Mouse (Mus musculus): Measurements from ENCODE around the gene Zfp870. TPM values are rescaled to one million over a fixed set of nuclear protein-coding genes. Genes with fewer than 3 reads are reported as not detected.

Gene Zfp870
- polyA plus RNA-seq, 1 experiment from 2014 or later = 8.7 TPM

GRCm38 (mm10) chr17:32851581-32851980 is 39.9 kb downstream of the Zfp870 start:
- no peaks in the 10 kb centered on the region for H3K4me1 ChIP-seq
- 0 out of 2 replicates have a peak overlapping the region, but pooled peaks have one; percentile 35 for H3K27ac ChIP-seq (replicated peaks)
- H3K27me3 ChIP-seq (replicated peaks; ENCODE audit: low read depth, poor library complexity, severe bottlenecking) = no peaks in the 10 kb centered on the region
- H3K4me3 ChIP-seq = no peak overlapping the region
- 52% methylated on average over 7 of the region's 7 CpGs for WGBS
- H3K9me3 ChIP-seq = no peaks in the 10 kb centered on the region
- DNase-seq (ENCODE audit: low spot score) = peak; percentile 13
- no peaks in the 10 kb centered on the region for H3K36me3 ChIP-seq (replicated peaks)

DNA sequence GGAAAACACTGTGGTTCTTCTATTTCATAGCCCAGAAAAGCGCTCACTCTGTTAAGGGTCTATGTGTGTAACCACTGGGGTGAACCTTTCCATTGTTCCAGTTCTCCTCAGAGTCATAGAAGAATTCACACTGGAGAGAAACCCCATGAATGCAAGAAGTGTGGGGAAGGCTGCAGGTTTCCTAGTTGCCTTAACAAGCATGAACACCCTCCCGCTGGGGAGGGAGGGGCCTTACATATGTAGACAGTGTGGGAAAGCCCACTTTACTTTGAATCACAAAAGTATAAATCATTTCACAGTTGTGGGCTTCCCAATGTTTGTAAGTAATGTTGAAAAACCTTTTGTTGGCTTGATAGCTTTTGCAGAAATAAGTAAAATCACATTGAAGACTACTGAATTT is 50.1 kb downstream of the Zfp870 start:
- Histone ChIP-seq H3K27ac (replicated peaks) (no peak overlapping the region), H3K4me3 (no peak overlapping the region), H3K4me1 (peaks cover 6% of the 10 kb centered on the region), H3K36me3 (replicated peaks) (no peaks in the 10 kb centered on the region), H3K27me3 (replicated peaks; ENCODE audit: low read depth, poor library complexity, severe bottlenecking) (no peaks in the 10 kb centered on the region), H3K9me3 (no peaks in the 10 kb centered on the region)
- DNase-seq (ENCODE audit: low spot score) = no peak
- 69% methylated on average over 2 of the region's 2 CpGs for WGBS

DNA sequence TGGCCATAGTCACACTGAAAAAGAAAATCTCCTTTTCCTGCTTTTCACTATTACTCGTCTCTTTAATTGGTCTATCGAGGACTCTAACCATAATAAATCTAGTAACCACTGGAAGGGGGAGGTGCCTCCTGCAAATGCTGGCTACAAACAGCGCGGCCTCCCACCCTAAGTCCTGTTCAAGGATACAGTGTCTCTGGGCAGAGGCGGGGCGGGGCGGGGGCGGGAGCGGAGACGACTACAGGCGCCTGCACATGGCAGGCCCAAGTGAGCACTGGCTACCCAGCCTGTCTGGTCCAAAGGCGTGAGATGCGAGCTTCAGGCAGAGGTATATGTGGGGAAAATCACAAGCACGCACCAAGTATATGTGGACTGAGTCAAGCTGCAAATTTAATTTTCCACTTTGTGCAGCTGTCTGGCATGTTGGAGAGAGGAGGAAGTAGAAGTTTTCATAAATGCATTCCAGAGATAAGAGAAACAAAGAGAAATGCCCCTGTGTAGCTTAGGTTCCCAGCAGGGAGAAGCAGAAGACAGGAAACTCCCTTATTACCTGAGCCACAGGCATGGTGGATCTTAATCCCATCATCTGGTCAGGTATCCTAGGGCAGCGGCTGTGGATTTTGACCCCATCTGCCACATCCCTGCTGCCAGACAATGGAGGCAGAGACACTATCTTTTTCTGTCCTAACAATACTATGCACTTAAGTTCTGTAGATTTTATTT is 52.2 kb downstream of the Zfp870 start:
- peak overlapping the region; percentile 30; the same call in 1 of the 2 replicates for H3K27ac ChIP-seq (replicated peaks)
- peak; percentile 46 for DNase-seq (ENCODE audit: low spot score)
- H3K36me3 ChIP-seq (replicated peaks) = no peaks in the 10 kb centered on the region
- WGBS = 44% methylated on average over 15 of the region's 15 CpGs
- H3K4me3 ChIP-seq = no peak overlapping the region
- peaks cover 6% of the 10 kb centered on the region for H3K4me1 ChIP-seq
- H3K9me3 ChIP-seq = no peaks in the 10 kb centered on the region
- no peaks in the 10 kb centered on the region for H3K27me3 ChIP-seq (replicated peaks; ENCODE audit: low read depth, poor library complexity, severe bottlenecking)

DNA sequence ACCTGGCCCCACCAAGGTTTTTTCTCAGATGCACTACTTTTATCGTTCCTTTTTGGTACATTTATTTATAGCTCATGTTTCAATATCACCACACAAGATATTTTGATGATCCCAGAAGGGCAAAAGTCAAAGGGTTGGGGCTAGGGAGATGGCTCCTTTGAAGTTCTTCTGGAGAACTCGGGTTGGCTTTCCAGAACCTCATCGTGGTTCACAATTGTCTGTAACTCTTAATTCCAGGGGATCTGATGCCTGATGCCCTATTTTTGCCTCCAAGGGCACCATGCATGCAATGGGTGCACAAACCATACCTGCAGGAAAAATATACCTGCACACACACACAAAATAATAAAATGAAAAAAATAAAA is 61.0 kb downstream of the Zfp870 start:
- no peaks in the 10 kb centered on the region for H3K27me3 ChIP-seq (replicated peaks; ENCODE audit: low read depth, poor library complexity, severe bottlenecking)
- H3K4me3 ChIP-seq = peak overlapping the region; percentile 83
- peaks cover 8% of the 10 kb centered on the region for H3K4me1 ChIP-seq
- 35% methylated on average over 3 of the region's 3 CpGs for WGBS
- no peak for DNase-seq (ENCODE audit: low spot score)
- peaks cover 20% of the 10 kb centered on the region for H3K36me3 ChIP-seq (replicated peaks)
- peak overlapping the region; percentile 94 for H3K27ac ChIP-seq (replicated peaks)
- no peaks in the 10 kb centered on the region for H3K9me3 ChIP-seq

- WGBS = 2% methylated on average over 35 of the region's 35 CpGs
- H3K27ac ChIP-seq (replicated peaks) = peak within 1 kb of the TSS; percentile 94
- H3K36me3 ChIP-seq (replicated peaks) = peaks cover 26% of the 10 kb centered on the region
- no peaks in the 10 kb centered on the region for H3K9me3 ChIP-seq
- H3K4me3 ChIP-seq = peak within 1 kb of the TSS; percentile 83
- peak; percentile 84 for DNase-seq (ENCODE audit: low spot score)
- H3K4me1 ChIP-seq = peaks cover 8% of the 10 kb centered on the region
- H3K27me3 ChIP-seq (replicated peaks; ENCODE audit: low read depth, poor library complexity, severe bottlenecking) = no peaks in the 10 kb centered on the region
These were observed 61.7 kb downstream of the Zfp870 start, which contains the start of gene Zfp799 for GRCm38 (mm10) chr17:32829540-32830417. Zfp799 (minus strand) TSS chr17:32830261.

Other genes with a start within 250 kb of the Zfp870 start
- gene Cyp4f40, start 232.7 kb downstream of the Zfp870 start, polyA plus RNA-seq (2016; fragmentation: Nextera tagmentation; extraction: Ambion mirVana) = not detected in 2 replicates
- 0.49 and 1.4 TPM in 2 replicates for gene Cyp4f15, start 206.0 kb downstream of the Zfp870 start, polyA plus RNA-seq (2016; fragmentation: Nextera tagmentation; extraction: Ambion mirVana)
- 49.7 and 51.9 TPM in 2 replicates for gene Zfp871, start 103.4 kb downstream of the Zfp870 start, polyA plus RNA-seq (2016; fragmentation: Nextera tagmentation; extraction: Ambion mirVana)
- 12.0 and 13.3 TPM in 2 replicates for gene Zfp811, start 81.7 kb downstream of the Zfp870 start, polyA plus RNA-seq (2016; fragmentation: Nextera tagmentation; extraction: Ambion mirVana)
- gene Zfp799, start 61.4 kb downstream of the Zfp870 start, polyA plus RNA-seq (2016; fragmentation: Nextera tagmentation; extraction: Ambion mirVana) = 13.2 and 13.9 TPM in 2 replicates
- not detected in 2 replicates for gene Cyp4f14, start 25.7 kb upstream of the Zfp870 start, polyA plus RNA-seq (2016; fragmentation: Nextera tagmentation; extraction: Ambion mirVana)
- 2.1 and 3.3 TPM in 2 replicates for gene Cyp4f13, start 55.8 kb upstream of the Zfp870 start, polyA plus RNA-seq (2016; fragmentation: Nextera tagmentation; extraction: Ambion mirVana)
- 12.0 and 15.1 TPM in 2 replicates for gene Zfp472, start 74.2 kb upstream of the Zfp870 start, polyA plus RNA-seq (2016; fragmentation: Nextera tagmentation; extraction: Ambion mirVana)
- 13.1 and 13.3 TPM in 2 replicates for gene Zfp952, start 101.5 kb upstream of the Zfp870 start, polyA plus RNA-seq (2016; fragmentation: Nextera tagmentation; extraction: Ambion mirVana)
- 15.3 and 18.4 TPM in 2 replicates for gene Zfp763, start 141.8 kb upstream of the Zfp870 start, polyA plus RNA-seq (2016; fragmentation: Nextera tagmentation; extraction: Ambion mirVana)
- not detected in 2 replicates for gene 4921501E09Rik, start 176.4 kb upstream of the Zfp870 start, polyA plus RNA-seq (2016; fragmentation: Nextera tagmentation; extraction: Ambion mirVana)
- gene Zfp563, start 197.7 kb upstream of the Zfp870 start, polyA plus RNA-seq (2016; fragmentation: Nextera tagmentation; extraction: Ambion mirVana) = 7.3 and 7.5 TPM in 2 replicates
- gene Morc2b, start 248.0 kb upstream of the Zfp870 start, polyA plus RNA-seq (2016; fragmentation: Nextera tagmentation; extraction: Ambion mirVana) = 0.04 TPM in 1 of 2 replicates, not detected in the other

All from embryonic facial prominence, embryonic 10.5 days (tissue).